Mouse (Mus musculus) testis, adult 2 months (tissue): Measurements from ENCODE around the gene Cox8b. TPM values are rescaled to one million over a fixed set of nuclear protein-coding genes. Genes with fewer than 3 reads are reported as not detected.

Source experiments
- H3K27ac ChIP-seq: fragments of 200-500 bp; 2 replicates; pipeline ENCODE4 v1.5.1; 2012; ENCODE audit warnings: low read depth, low read length; ENCODE audit not compliant: control insufficient read depth, insufficient read depth
- H3K27me3 ChIP-seq: fragments of 200-500 bp; 2 replicates; pipeline ENCODE4 v1.6.1; 2012; ENCODE audit warnings: mild to moderate bottlenecking, low read length, moderate library complexity; ENCODE audit not compliant: control insufficient read depth, insufficient read depth
- H3K36me3 ChIP-seq: fragments of 200-500 bp; 2 replicates; pipeline ENCODE4 v1.6.1; 2012; ENCODE audit warnings: mild to moderate bottlenecking, low read length; ENCODE audit not compliant: control insufficient read depth, insufficient read depth
- H3K4me1 ChIP-seq: fragments of 200-500 bp; 2 replicates; pipeline ENCODE4 v1.6.1; 2012; ENCODE audit warnings: low read length; ENCODE audit not compliant: control insufficient read depth, insufficient read depth
- H3K4me3 ChIP-seq: fragments of 200-500 bp; 2 replicates; pipeline ENCODE4 v1.5.1; 2012; ENCODE audit warnings: low read depth, mild to moderate bottlenecking, low read length, moderate library complexity, mixed read lengths; ENCODE audit not compliant: control insufficient read depth
- CTCF ChIP-seq: fragments of 200-500 bp; IDR thresholded peaks from 2 replicates; pipeline ENCODE4 v1.5.1; 2012; ENCODE audit warnings: low read depth, mild to moderate bottlenecking, inconsistent platforms, low read length, moderate library complexity; ENCODE audit not compliant: control insufficient read depth, insufficient read depth, insufficient replicate concordance
- POLR2A ChIP-seq: fragments of 200-500 bp; IDR thresholded peaks from 2 replicates; pipeline ENCODE4 v1.6.1; 2012; ENCODE audit warnings: low read depth, mild to moderate bottlenecking, inconsistent platforms, low read length, moderate library complexity; ENCODE audit not compliant: control insufficient read depth
- polyA plus RNA-seq: library from polyadenylated mRNA; depleted of rRNA; stranded (reverse); fragments of >200 nt; gene quantifications from 2 replicates; pipeline ENCODE4 v1.2.3, GENCODE M21; 2012

Gene Cox8b
- polyA plus RNA-seq, 1 experiment = not detected

DNA sequence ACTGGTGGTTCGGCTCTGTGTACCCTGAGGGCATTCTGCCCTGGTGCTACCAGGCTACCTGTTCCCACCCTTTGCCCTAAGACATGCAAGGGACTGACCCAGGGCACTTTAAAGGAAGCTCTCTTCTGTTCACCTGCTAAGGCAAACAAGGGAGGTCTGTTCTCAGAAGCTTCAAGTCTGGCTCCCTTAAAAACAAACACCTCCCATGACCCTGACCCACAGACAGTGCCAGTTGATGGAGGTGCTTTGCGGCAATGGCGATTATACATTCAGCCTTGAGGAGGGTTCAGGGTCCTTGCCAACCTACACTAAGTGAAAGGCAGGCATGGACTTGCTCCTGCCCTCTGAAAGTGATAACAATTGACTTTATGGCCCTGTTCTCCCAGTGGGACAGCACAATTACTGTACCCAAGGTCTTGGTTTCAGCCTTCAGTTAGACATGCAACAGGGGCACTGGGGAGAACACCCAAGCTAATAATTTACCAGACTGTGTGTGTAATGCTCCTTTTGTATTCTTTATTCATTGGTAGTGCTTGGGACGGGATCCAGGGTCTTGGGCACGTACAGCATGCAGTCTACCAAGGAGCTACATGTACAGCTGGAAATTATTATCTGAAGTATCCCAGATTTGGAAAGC lies 12.7 kb upstream of the Cox8b start:
- no peak overlapping the region for H3K27ac ChIP-seq
- no peaks in the 10 kb centered on the region for H3K36me3 ChIP-seq
- TF ChIP-seq POLR2A (no peak), CTCF (no peak)
- H3K27me3 ChIP-seq = no peaks in the 10 kb centered on the region
- no peak overlapping the region for H3K4me3 ChIP-seq
- H3K4me1 ChIP-seq = peaks cover 5% of the 10 kb centered on the region

DNA sequence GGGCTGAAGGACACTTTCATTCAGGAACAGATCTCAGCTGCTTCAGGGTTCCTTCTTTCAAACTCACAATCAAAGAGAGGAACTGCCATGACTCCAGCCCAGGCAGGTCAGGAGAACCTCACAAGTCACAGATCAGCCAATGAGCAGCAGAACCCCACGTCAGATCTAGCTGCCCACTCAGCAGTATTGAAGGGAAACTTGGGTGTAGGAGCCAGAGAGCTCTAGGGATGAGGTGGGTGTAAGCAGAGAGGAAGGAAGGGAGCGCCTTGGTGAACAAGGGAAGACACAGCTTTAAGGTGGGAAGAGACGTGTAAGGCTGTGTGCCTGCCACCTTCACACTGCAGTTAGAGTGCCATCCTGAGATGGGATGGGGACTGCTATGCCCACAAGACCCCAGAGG lies 12.0 kb upstream of the Cox8b start:
- TF ChIP-seq POLR2A (no peak), CTCF (no peak)
- no peak overlapping the region for H3K4me3 ChIP-seq
- no peak overlapping the region for H3K27ac ChIP-seq
- H3K36me3 ChIP-seq = no peaks in the 10 kb centered on the region
- peaks cover 5% of the 10 kb centered on the region for H3K4me1 ChIP-seq
- no peaks in the 10 kb centered on the region for H3K27me3 ChIP-seq

DNA sequence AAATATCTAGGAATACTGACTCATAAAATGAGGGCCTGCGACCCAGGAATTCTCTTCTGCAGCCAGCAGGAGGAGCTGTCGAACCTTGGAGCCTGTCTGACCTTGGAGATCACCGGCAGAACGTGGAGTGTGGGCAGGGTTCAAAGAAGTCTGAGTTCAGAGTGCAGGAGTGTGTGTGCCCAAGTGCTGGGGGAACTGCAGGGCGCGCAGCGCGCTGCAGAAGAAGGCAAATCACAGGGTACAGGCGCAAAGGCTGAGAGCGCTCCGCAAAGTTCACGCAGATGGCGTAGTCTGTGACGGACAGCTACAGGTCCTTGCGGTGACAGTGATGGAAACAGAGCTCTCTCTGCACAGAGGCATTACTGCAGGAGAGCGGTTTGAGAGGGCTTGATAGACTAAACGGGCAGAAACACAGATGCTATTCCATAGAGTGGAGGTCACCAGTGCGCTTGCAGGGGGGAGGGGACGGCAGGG lies 8.4 kb upstream of the Cox8b start:
- H3K27me3 ChIP-seq = no peaks in the 10 kb centered on the region
- H3K36me3 ChIP-seq = no peaks in the 10 kb centered on the region
- TF ChIP-seq POLR2A = no peak
- TF ChIP-seq CTCF = peak; percentile 75
- peaks cover 5% of the 10 kb centered on the region for H3K4me1 ChIP-seq
- H3K4me3 ChIP-seq = peak overlapping the region; percentile 8
- no peak overlapping the region for H3K27ac ChIP-seq

DNA sequence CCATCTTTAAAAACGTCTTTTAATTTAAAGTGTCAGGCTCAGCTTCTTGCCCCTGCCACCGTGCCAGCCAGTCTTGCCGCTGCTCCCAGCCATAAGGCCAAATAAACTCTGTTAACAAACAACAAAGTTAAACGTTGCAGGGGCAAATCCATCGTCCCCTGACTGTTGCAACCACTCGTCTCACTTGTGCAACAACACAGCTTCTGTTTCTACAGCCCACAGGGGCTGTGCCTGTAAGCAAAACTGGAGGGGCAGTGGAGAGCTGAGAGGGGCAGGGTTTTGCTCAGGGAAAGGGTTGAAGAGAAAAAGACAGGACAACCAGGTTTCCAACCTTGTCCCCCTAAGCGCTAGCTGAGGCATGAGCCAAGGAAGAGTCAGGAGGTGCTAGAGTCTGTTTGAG lies 7.9 kb upstream of the Cox8b start:
- H3K4me3 ChIP-seq = no peak overlapping the region

DNA sequence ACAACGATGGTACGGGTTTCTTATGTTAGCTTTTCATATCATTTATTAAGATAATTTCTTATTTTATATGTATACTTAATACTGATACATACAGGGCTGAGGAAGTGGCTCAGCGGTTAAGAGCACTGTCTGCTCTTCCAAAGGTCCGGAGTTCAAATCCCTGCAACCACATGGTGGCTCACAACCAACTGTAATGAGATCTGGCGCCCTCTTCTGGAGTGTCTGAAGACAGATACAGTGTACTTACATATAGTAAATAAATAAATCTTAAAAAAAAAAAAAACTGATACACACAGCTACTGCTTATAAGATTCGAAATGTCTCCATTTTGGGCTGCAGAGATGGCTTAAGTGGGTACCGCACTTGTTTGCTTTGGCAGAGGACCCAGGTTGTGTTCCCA lies 7.5 kb upstream of the Cox8b start:
- no peak for TF ChIP-seq POLR2A
- no peak for TF ChIP-seq CTCF
- H3K4me1 ChIP-seq = peaks cover 5% of the 10 kb centered on the region
- no peaks in the 10 kb centered on the region for H3K27me3 ChIP-seq
- no peak overlapping the region for H3K4me3 ChIP-seq
- no peak overlapping the region for H3K27ac ChIP-seq
- no peaks in the 10 kb centered on the region for H3K36me3 ChIP-seq

More for the DNA sequence above, 7.9 kb upstream of the Cox8b start:
- no peak overlapping the region for H3K27ac ChIP-seq
- peaks cover 5% of the 10 kb centered on the region for H3K4me1 ChIP-seq
- no peaks in the 10 kb centered on the region for H3K36me3 ChIP-seq
- no peak for TF ChIP-seq CTCF
- TF ChIP-seq POLR2A = no peak
- H3K27me3 ChIP-seq = no peaks in the 10 kb centered on the region

DNA sequence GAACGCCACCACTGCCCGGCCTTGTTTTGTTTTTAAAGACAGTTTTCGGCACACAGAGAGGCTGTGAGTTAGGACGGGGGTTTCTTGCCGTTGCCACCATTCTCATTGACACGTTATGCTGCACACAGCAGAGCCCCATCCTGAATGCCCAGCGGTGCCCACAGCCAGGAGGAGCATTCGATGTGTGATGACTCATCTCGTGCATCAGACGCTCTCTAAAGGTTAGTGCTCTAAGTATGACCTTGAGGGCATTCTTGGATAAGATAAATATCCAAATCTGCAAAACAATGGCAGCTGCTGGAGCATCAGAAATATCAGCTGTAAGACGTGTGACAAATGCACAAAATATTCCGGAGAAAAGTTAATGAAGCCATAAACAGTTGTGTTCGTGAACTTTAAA lies 6.9 kb upstream of the Cox8b start:
- peaks cover 5% of the 10 kb centered on the region for H3K4me1 ChIP-seq
- H3K36me3 ChIP-seq = no peaks in the 10 kb centered on the region
- no peak overlapping the region for H3K27ac ChIP-seq
- TF ChIP-seq CTCF (no peak), POLR2A (no peak)
- H3K27me3 ChIP-seq = no peaks in the 10 kb centered on the region
- no peak overlapping the region for H3K4me3 ChIP-seq

DNA sequence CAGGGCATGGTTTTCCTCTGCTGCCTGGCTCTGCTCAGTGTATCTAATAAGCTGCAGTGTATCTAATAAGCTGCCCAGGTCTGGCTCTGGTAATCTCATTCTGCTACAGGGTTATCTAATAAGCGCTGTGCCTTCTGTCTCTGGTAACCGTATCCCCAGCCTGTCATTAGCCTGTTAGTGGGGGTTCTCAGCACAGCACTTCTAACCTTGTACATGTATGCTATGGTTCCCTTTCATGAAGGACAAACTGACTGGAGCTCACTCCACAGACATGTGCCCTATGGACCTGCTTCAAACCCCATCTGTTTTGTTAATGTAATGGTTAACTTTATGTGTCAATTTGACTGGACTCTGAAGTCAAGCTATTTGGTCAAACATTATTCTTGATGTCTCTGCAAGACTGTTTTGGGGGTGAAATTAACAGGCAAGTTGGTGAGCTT lies 5.4 kb upstream of the Cox8b start:
- Histone ChIP-seq H3K27me3 (no peaks in the 10 kb centered on the region), H3K4me3 (no peak overlapping the region), H3K36me3 (no peaks in the 10 kb centered on the region), H3K27ac (no peak overlapping the region), H3K4me1 (peaks cover 5% of the 10 kb centered on the region)
- TF ChIP-seq POLR2A (no peak), CTCF (no peak)

DNA sequence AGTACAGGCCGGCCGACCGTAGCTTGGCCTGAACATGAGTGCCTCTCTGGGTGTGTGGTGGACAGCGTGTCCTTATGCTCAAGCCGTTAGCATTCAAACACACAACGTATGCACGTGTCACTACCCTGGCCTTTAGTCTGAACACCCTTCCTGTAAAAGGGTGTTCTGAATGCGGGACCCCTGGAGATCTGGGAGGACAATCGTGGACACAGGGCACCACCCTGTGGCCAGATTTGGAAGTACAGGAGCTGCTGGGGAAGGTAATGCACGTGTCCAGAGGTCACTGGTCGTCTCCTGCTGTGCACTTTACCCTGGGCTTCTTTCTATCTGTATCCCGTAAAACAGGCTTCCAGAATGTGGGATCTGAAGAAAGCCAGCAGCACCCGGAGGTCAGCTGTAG lies 3.0 kb upstream of the Cox8b start:
- Histone ChIP-seq H3K36me3 (no peaks in the 10 kb centered on the region), H3K27me3 (no peaks in the 10 kb centered on the region), H3K4me3 (no peak overlapping the region), H3K27ac (no peak overlapping the region), H3K4me1 (no peaks in the 10 kb centered on the region)
- TF ChIP-seq CTCF (peak; percentile 89), POLR2A (no peak)
